Mouse (Mus musculus): Measurements from ENCODE around the gene Prkg1. TPM values are rescaled to one million over a fixed set of nuclear protein-coding genes. Genes with fewer than 3 reads are reported as not detected.

Prkg1 gene
- total RNA-seq, 2 experiments from 2014 or later = 22.5 to 37.7 TPM

- DNase-seq = no peak
- H3K27ac ChIP-seq = peak overlapping the region; percentile 50; the same call in 1 of the 2 replicates
- intact Hi-C loops (cut with DNase I) = no loop called here
- peak overlapping the region; percentile 17; the same call in 1 of the 2 replicates for H3K4me3 ChIP-seq
- TF ChIP-seq CTCF (IDR thresholded peaks at IDR 0.05) = no peak
These were observed 699.5 kb downstream of the Prkg1 start for GRCm38 (mm10) chr19:31065206-31065781.

GRCm38 (mm10) chr19:31064740-31065139, 700.1 kb downstream of the Prkg1 start:
- DNase-seq = no peak

GRCm38 (mm10) chr19:31046601-31047000, 718.2 kb downstream of the Prkg1 start:
- Histone ChIP-seq H3K27ac (no peak overlapping the region), H3K4me3 (no peak overlapping the region)
- DNase-seq = no peak
- peak; percentile 49 for TF ChIP-seq CTCF (IDR thresholded peaks at IDR 0.05)
- intact Hi-C loops (cut with DNase I) = no loop called here

More at GRCm38 (mm10) chr19:31064740-31065139, 700.1 kb downstream of the Prkg1 start:
- peak overlapping the region; percentile 50; the same call in 1 of the 2 replicates for H3K27ac ChIP-seq
- peak overlapping the region; percentile 17; the same call in 1 of the 2 replicates for H3K4me3 ChIP-seq
- intact Hi-C loops (cut with DNase I) = no loop called here
- TF ChIP-seq CTCF (IDR thresholded peaks at IDR 0.05) = no peak

- Histone ChIP-seq H3K4me3 (no peak overlapping the region), H3K27ac (no peak overlapping the region)
- no peak for TF ChIP-seq CTCF (IDR thresholded peaks at IDR 0.05)
- intact Hi-C loops (cut with DNase I) = no loop called here
- no peak for DNase-seq
These were observed 723.6 kb downstream of the Prkg1 start for GRCm38 (mm10) chr19:31040948-31041847.

GRCm38 (mm10) chr19:31038951-31039350, 725.9 kb downstream of the Prkg1 start:
- no peak overlapping the region for H3K4me3 ChIP-seq
- no peak for TF ChIP-seq CTCF (IDR thresholded peaks at IDR 0.05)
- intact Hi-C loops (cut with DNase I) = no loop called here
- H3K27ac ChIP-seq = no peak overlapping the region
- DNase-seq = no peak

GRCm38 (mm10) chr19:31031596-31031995, 733.2 kb downstream of the Prkg1 start:
- no peak for DNase-seq
- intact Hi-C loops (cut with DNase I) = no loop called here
- Histone ChIP-seq H3K27ac (no peak overlapping the region), H3K4me3 (no peak overlapping the region)
- TF ChIP-seq CTCF (IDR thresholded peaks at IDR 0.05) = no peak

GRCm38 (mm10) chr19:31026797-31027196, 738.0 kb downstream of the Prkg1 start:
- DNase-seq = no peak
- intact Hi-C loops (cut with DNase I) = no loop called here
- no peak for TF ChIP-seq CTCF (IDR thresholded peaks at IDR 0.05)
- Histone ChIP-seq H3K4me3 (no peak overlapping the region), H3K27ac (no peak overlapping the region)

- no peak for TF ChIP-seq CTCF (IDR thresholded peaks at IDR 0.05)
- H3K4me3 ChIP-seq = no peak overlapping the region
- no peak for DNase-seq
- H3K27ac ChIP-seq = no peak overlapping the region
- intact Hi-C loops (cut with DNase I) = no loop called here
These were observed 753.2 kb downstream of the Prkg1 start for GRCm38 (mm10) chr19:31011528-31012133.

- H3K4me3 ChIP-seq = no peak overlapping the region
- no peak for DNase-seq
- H3K27ac ChIP-seq = no peak overlapping the region
- intact Hi-C loops (cut with DNase I) = no loop called here
- no peak for TF ChIP-seq CTCF (IDR thresholded peaks at IDR 0.05)
These were observed 766.3 kb downstream of the Prkg1 start for GRCm38 (mm10) chr19:30998572-30998971.

- Histone ChIP-seq H3K27ac (no peak overlapping the region), H3K4me3 (no peak overlapping the region)
- no peak for DNase-seq
- intact Hi-C loops (cut with DNase I) = no loop called here
- TF ChIP-seq CTCF (IDR thresholded peaks at IDR 0.05) = no peak
These were observed 774.4 kb downstream of the Prkg1 start for GRCm38 (mm10) chr19:30990390-30990789.

- intact Hi-C loops (cut with DNase I) = no loop called here
- Histone ChIP-seq H3K4me3 (no peak overlapping the region), H3K27ac (no peak overlapping the region)
- no peak for DNase-seq
- TF ChIP-seq CTCF (IDR thresholded peaks at IDR 0.05) = no peak
These were observed 782.4 kb downstream of the Prkg1 start for GRCm38 (mm10) chr19:30982436-30982835.

- intact Hi-C loops (cut with DNase I) = no loop called here
- TF ChIP-seq CTCF (IDR thresholded peaks at IDR 0.05) = no peak
- H3K27ac ChIP-seq = no peak overlapping the region
These were observed 786.7 kb downstream of the Prkg1 start for GRCm38 (mm10) chr19:30978096-30978495.

GRCm38 (mm10) chr19:30950610-30951009, 814.2 kb downstream of the Prkg1 start:
- TF ChIP-seq CTCF (IDR thresholded peaks at IDR 0.05) = no peak
- no peak overlapping the region for H3K4me3 ChIP-seq
- DNase-seq = no peak
- intact Hi-C loops (cut with DNase I) = no loop called here
- H3K27ac ChIP-seq = no peak overlapping the region

More at GRCm38 (mm10) chr19:30978096-30978495, 786.7 kb downstream of the Prkg1 start:
- no peak for DNase-seq
- no peak overlapping the region for H3K4me3 ChIP-seq
